Mouse (Mus musculus) T-helper 2 cell (primary cell): ENCODE results near the gene Olfr53.
"Not testable (repeated sequence)": the region's sequence is repeated elsewhere in the genome, so short reads cannot be mapped to it uniquely, and the experiment has no call there.

Experiments
- in situ Hi-C: fragments of 300-600 bp; cut with MboI, MseI; formaldehyde crosslinking; loops from one replicate; pipeline ENCODE4 v1.15.1; 2025; ENCODE audit warnings: high pct_unique_total_duplicates

The Olfr53 gene

GRCm38 (mm10) chr7:140646152-140646551 lies at the start of gene Olfr53:
Gene Olfr53 (plus strand): TSS chr7:140646452.
- in situ Hi-C loops, result no loop called here

GRCm38 (mm10) chr7:140600969-140601368 lies 45.3 kb upstream of the Olfr53 start, which contains the start of gene Olfr46:
Gene Olfr46 (plus strand): TSS chr7:140601269.
- in situ Hi-C loops, result not testable (repeated sequence)

- in situ Hi-C loops, result not testable (repeated sequence)
Measured at GRCm38 (mm10) chr7:140628670-140629069, 17.6 kb upstream of the Olfr53 start, which contains the start of gene Olfr61. Gene Olfr61 (plus strand): TSS chr7:140628970.

- in situ Hi-C loops, result no loop called here
Measured at GRCm38 (mm10) chr7:140630559-140630958, 15.7 kb upstream of the Olfr53 start.

- in situ Hi-C loops, result no loop called here
Measured at GRCm38 (mm10) chr7:140659630-140660029, 13.4 kb downstream of the Olfr53 start, which contains the start of gene Olfr539. Gene Olfr539 (plus strand): TSS chr7:140659930.

- in situ Hi-C loops, result not testable (repeated sequence)
Measured at GRCm38 (mm10) chr7:140670693-140671092, 24.4 kb downstream of the Olfr53 start.

- in situ Hi-C loops, result no loop called here
Measured at GRCm38 (mm10) chr7:140675863-140676262, 29.6 kb downstream of the Olfr53 start.

GRCm38 (mm10) chr7:140679591-140679990 lies 33.3 kb downstream of the Olfr53 start:
- in situ Hi-C loops, result not testable (repeated sequence)

- in situ Hi-C loops, result no loop called here
Measured at GRCm38 (mm10) chr7:140681651-140682050, 35.4 kb downstream of the Olfr53 start, which contains the start of gene Olfr45. Gene Olfr45 (plus strand): TSS chr7:140681951.

- in situ Hi-C loops, result no loop called here
Measured at GRCm38 (mm10) chr7:140696967-140697366, 50.7 kb downstream of the Olfr53 start, which contains the start of gene Olfr541. Gene Olfr541 (plus strand): TSS chr7:140697267.
